Mouse (Mus musculus): ENCODE results near the gene Hip1. TPM values are rescaled to one million over a fixed set of nuclear protein-coding genes. Genes with fewer than 3 reads are reported as not detected.

Gene Hip1
- polyA plus RNA-seq (2012; rRNA removed), result 5.4 and 7.1 TPM in 2 replicates

GRCm38 (mm10) chr5:135544865-135545797 is at the start of gene Hip1:
Gene Hip1, minus strand, starts transcription at chr5:135545120.

DNA sequence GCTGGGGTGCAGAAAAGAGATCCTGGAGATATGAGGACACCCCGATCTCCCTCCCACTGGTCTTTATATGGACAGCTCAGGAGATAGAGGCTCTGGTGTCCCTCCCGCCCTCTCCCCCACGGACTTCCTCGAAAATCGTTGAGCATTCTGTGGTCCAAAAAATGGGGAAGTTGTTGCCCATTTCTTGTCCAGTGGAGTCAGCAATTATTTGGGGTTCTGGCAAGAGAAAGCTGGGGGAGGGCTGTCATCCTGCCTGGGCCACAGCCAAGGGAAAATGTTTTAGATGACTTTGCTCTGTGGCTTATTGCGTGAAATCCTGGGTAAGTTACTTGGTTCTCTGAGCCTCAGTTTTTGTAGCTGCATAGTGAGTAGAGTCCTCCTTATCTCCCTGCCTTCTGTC is 28.1 kb upstream of the Hip1 start, which contains the start of gene Ccl24:
Gene Ccl24, minus strand, starts transcription at position 44 of the 400 bp plus-strand sequence.

GRCm38 (mm10) chr5:135563469-135563868 is 18.5 kb upstream of the Hip1 start, which contains the start of gene Ccl26:
Gene Ccl26, minus strand, starts transcription at chr5:135563569.

GRCm38 (mm10) chr5:135394004-135394823 is 150.7 kb downstream of the Hip1 start, which contains the start of gene Pom121:
Gene Pom121, minus strand, starts transcription at chr5:135394546.

GRCm38 (mm10) chr5:135369787-135370654 is 174.9 kb downstream of the Hip1 start, which contains the start of gene Nsun5:
Gene Nsun5, plus strand, starts transcription at chr5:135369953.

Other genes starting within 250 kb of the Hip1 start
- not detected in 2 replicates for gene Fkbp6, start 195.1 kb downstream of the Hip1 start, polyA plus RNA-seq (2012; rRNA removed)
- 0.12 TPM in 1 of 2 replicates, not detected in the other for gene Trim50, start 191.8 kb downstream of the Hip1 start, polyA plus RNA-seq (2012; rRNA removed)
- 22.9 and 26.8 TPM in 2 replicates for gene Nsun5, start 175.2 kb downstream of the Hip1 start, polyA plus RNA-seq (2012; rRNA removed)
- gene Pom121, start 150.6 kb downstream of the Hip1 start, polyA plus RNA-seq (2012; rRNA removed), result 16.1 and 23.1 TPM in 2 replicates
- gene Ccl26, start 18.4 kb upstream of the Hip1 start, polyA plus RNA-seq (2012; rRNA removed), result not detected in 2 replicates
- gene Ccl24, start 27.9 kb upstream of the Hip1 start, polyA plus RNA-seq (2012; rRNA removed), result 0.26 and 0.43 TPM in 2 replicates
- 20.7 and 24.9 TPM in 2 replicates for gene Rhbdd2, start 87.5 kb upstream of the Hip1 start, polyA plus RNA-seq (2012; rRNA removed)
- 165 and 185 TPM in 2 replicates for gene Por, start 124.9 kb upstream of the Hip1 start, polyA plus RNA-seq (2012; rRNA removed)
- 45.7 and 63.6 TPM in 2 replicates for gene Tmem120a, start 199.3 kb upstream of the Hip1 start, polyA plus RNA-seq (2012; rRNA removed)
- 0.12 TPM in 1 of 2 replicates, not detected in the other for gene Styxl1, start 233.3 kb upstream of the Hip1 start, polyA plus RNA-seq (2012; rRNA removed)
- gene Mdh2, start 233.4 kb upstream of the Hip1 start, polyA plus RNA-seq (2012; rRNA removed), result 570 and 601 TPM in 2 replicates